29 mouse cellular contexts compared by ENCODE assay signal in genomic region chr11:8944114-8944513, GRCm38 (mm10). TPM values are rescaled to one million over a fixed set of nuclear protein-coding genes. Genes with fewer than 3 reads are reported as not detected.
DNase-seq lines count a peak whose midpoint lies in the region; ATAC-seq and TF ChIP-seq lines count a peak whose summit lies in the region.
"Had no signal": no experiment of that assay in that cellular context is flagged by ENCODE, and none has a peak within 500 bp of the region (broad histone marks: within the 10 kb centered on the region; RNA-seq: fewer than 3 reads in every experiment).

No protein-coding gene starts in this region.

- TF ChIP-seq CTCF in forebrain, postnatal 0 days (IDR thresholded peaks at IDR 0.05; ENCODE audit: low read depth), result no peak

- H3K9me3 ChIP-seq in heart, embryonic 12.5 days (replicated peaks), result no peaks in the 10 kb centered on the region
- no peaks in the 10 kb centered on the region for H3K9me3 ChIP-seq in liver, embryonic 13.5 days (replicated peaks)
- no peaks in the 10 kb centered on the region for H3K9me3 ChIP-seq in liver, embryonic 16.5 days (replicated peaks; ENCODE audit: control insufficient read depth, low read length)
- H3K9me3 ChIP-seq in forebrain, postnatal 0 days (ENCODE audit: low read length), result no peaks in the 10 kb centered on the region
- H3K9me3 ChIP-seq: G1E; heart, embryonic 13.5 days; hindbrain, embryonic 12.5 days; hindbrain, embryonic 15.5 days had no signal

- DNase-seq in heart, postnatal 25 days (ENCODE audit: low spot score), result no peak
- DNase-seq in c-Kit-positive CD71-positive TER-119-positive erythroid progenitor cells, embryonic 14.5 days (ENCODE audit: low spot score), result peak; percentile 17
- DNase-seq in liver, embryonic 13.5 days, result no peak
- no peak for DNase-seq in urinary bladder, postnatal 25 days (ENCODE audit: low spot score)
- DNase-seq in forebrain, postnatal 0 days, result no peak
- DNase-seq: adrenal gland, postnatal 10 days; adrenal gland, postnatal 36 days; B cell, adult 2 months; cerebellum, adult 11 months; cerebellum, adult 2 months; cerebellum, postnatal 10 days; cerebellum, postnatal 36 days; embryo, embryonic 11 days; gastrocnemius, postnatal 25 days; heart, adult 2 months; heart, postnatal 14 days had no signal

- H3K27ac ChIP-seq in heart, embryonic 12.5 days (ENCODE audit: poor library complexity, severe bottlenecking), result no peak overlapping the region
- H3K27ac ChIP-seq in liver, embryonic 13.5 days, result no peak overlapping the region
- no peak overlapping the region for H3K27ac ChIP-seq in liver, embryonic 16.5 days (ENCODE audit: low read length)
- no peak overlapping the region for H3K27ac ChIP-seq in forebrain, postnatal 0 days (ENCODE audit: low read depth, low read length)
- H3K27ac ChIP-seq: heart, adult 2 months; heart, embryonic 13.5 days; hindbrain, embryonic 12.5 days; hindbrain, embryonic 15.5 days had no signal

- no peak overlapping the region for H3K4me2 ChIP-seq in heart, embryonic 12.5 days
- no peak overlapping the region for H3K4me2 ChIP-seq in liver, embryonic 13.5 days
- H3K4me2 ChIP-seq in liver, embryonic 16.5 days (ENCODE audit: low read depth, low read length), result no peak overlapping the region
- no peak overlapping the region for H3K4me2 ChIP-seq in forebrain, postnatal 0 days (ENCODE audit: low read depth)
- H3K4me2 ChIP-seq: heart, embryonic 13.5 days; hindbrain, embryonic 12.5 days; hindbrain, embryonic 15.5 days had no signal

- H3K36me3 ChIP-seq in heart, embryonic 12.5 days, result no peaks in the 10 kb centered on the region
- H3K36me3 ChIP-seq in liver, embryonic 13.5 days, result no peaks in the 10 kb centered on the region
- no peaks in the 10 kb centered on the region for H3K36me3 ChIP-seq in liver, embryonic 16.5 days (ENCODE audit: control insufficient read depth, insufficient read depth)
- no peaks in the 10 kb centered on the region for H3K36me3 ChIP-seq in forebrain, postnatal 0 days (ENCODE audit: insufficient read depth)
- H3K36me3 ChIP-seq: G1E; heart, embryonic 13.5 days; hindbrain, embryonic 12.5 days; hindbrain, embryonic 15.5 days had no signal

- WGBS in heart, embryonic 12.5 days, result 47% methylated on average over 4 of the region's 4 CpGs
- 36% methylated on average over 4 of the region's 4 CpGs for WGBS in liver, embryonic 13.5 days (ENCODE audit: insufficient replicate concordance)
- 32% methylated on average over 4 of the region's 4 CpGs for WGBS in liver, embryonic 16.5 days (ENCODE audit: insufficient replicate concordance)
- whole genome bisulfite sequencing in forebrain, postnatal 0 days, result 89% methylated on average over 4 of the region's 4 CpGs

- intact Hi-C loops in heart, postnatal 25 days (cut with DNase I), result no loop called here

- H3K27me3 ChIP-seq in heart, embryonic 12.5 days (replicated peaks), result no peaks in the 10 kb centered on the region
- no peaks in the 10 kb centered on the region for H3K27me3 ChIP-seq in liver, embryonic 13.5 days
- no peaks in the 10 kb centered on the region for H3K27me3 ChIP-seq in liver, embryonic 16.5 days (ENCODE audit: control insufficient read depth, insufficient read depth, low read depth, low read length)
- no peaks in the 10 kb centered on the region for H3K27me3 ChIP-seq in forebrain, postnatal 0 days (ENCODE audit: insufficient read depth, low read length)
- H3K27me3 ChIP-seq: heart, embryonic 13.5 days; hindbrain, embryonic 12.5 days; hindbrain, embryonic 15.5 days; Patski had no signal

- H3K4me1 ChIP-seq in heart, embryonic 12.5 days (replicated peaks), result peaks cover 13% of the 10 kb centered on the region; the same call in 1 of the 2 replicates
- peaks cover 12% of the 10 kb centered on the region; the same call in 1 of the 2 replicates for H3K4me1 ChIP-seq in liver, embryonic 13.5 days (replicated peaks)
- H3K4me1 ChIP-seq in liver, embryonic 16.5 days (ENCODE audit: control insufficient read depth, low read depth, low read length), result no peaks in the 10 kb centered on the region
- H3K4me1 ChIP-seq in forebrain, postnatal 0 days (ENCODE audit: insufficient read depth), result no peaks in the 10 kb centered on the region
- H3K4me1 ChIP-seq: hindbrain, embryonic 15.5 days had no signal

- H3K4me3 ChIP-seq in heart, embryonic 12.5 days, result no peak overlapping the region
- H3K4me3 ChIP-seq in liver, embryonic 13.5 days (replicated peaks), result no peak overlapping the region
- no peak overlapping the region for H3K4me3 ChIP-seq in liver, embryonic 16.5 days (ENCODE audit: low read depth, low read length)
- H3K4me3 ChIP-seq in forebrain, postnatal 0 days (ENCODE audit: low read depth, low read length), result no peak overlapping the region
- H3K4me3 ChIP-seq: heart, adult 2 months; heart, embryonic 13.5 days; hindbrain, embryonic 12.5 days; hindbrain, embryonic 15.5 days had no signal

- no peak overlapping the region for H3K9ac ChIP-seq in heart, embryonic 12.5 days
- H3K9ac ChIP-seq in liver, embryonic 13.5 days, result no peak overlapping the region
- no peak overlapping the region for H3K9ac ChIP-seq in liver, embryonic 16.5 days (ENCODE audit: low read depth, low read length)
- no peak overlapping the region for H3K9ac ChIP-seq in forebrain, postnatal 0 days
- H3K9ac ChIP-seq: heart, embryonic 13.5 days; hindbrain, embryonic 12.5 days; hindbrain, embryonic 15.5 days had no signal

- ATAC-seq in heart, embryonic 12.5 days (ENCODE audit: insufficient number of reproducible peaks, low FRiP score), result peak; percentile 55; the same call in 1 of the 2 replicates
- ATAC-seq in liver, embryonic 13.5 days (ENCODE audit: low read depth), result peak; percentile 84
- peak; percentile 79 for ATAC-seq in liver, embryonic 16.5 days (ENCODE audit: low read depth)
- no peak for ATAC-seq in forebrain, postnatal 0 days
- ATAC-seq: forebrain, embryonic 14.5 days; Patski had no signal

RNA-seq across cellular contexts. Expression of gene Pkd1l1, which starts 29.0 kb away (rescaled TPM):
- 0.04 and 0.05 TPM in 2 replicates for polyA plus RNA-seq in heart, embryonic 12.5 days (2016; fragmentation: Nextera tagmentation; extraction: Ambion mirVana)
- total RNA-seq in heart, postnatal 25 days (2021), result not detected
- 0.03 and 0.10 TPM in 2 replicates for polyA plus RNA-seq in liver, embryonic 13.5 days (2015; fragmentation: Nextera tagmentation; extraction: Ambion mirVana)
- polyA plus RNA-seq in liver, embryonic 16.5 days (2015; fragmentation: Nextera tagmentation; extraction: Ambion mirVana), result 0.07 and 0.09 TPM in 2 replicates
- 0.23 and 0.33 TPM in 2 replicates for total RNA-seq in forebrain, postnatal 0 days (2014; rRNA removed)
- 0.08 and 0.19 TPM in 2 replicates for polyA plus RNA-seq in forebrain, postnatal 0 days (2015; fragmentation: Nextera tagmentation; extraction: Ambion mirVana)
- total RNA-seq: adrenal gland, postnatal 36 days; CH12.LX; gastrocnemius, adult 8-10 months; gastrocnemius, postnatal 25 days; hematopoietic stem cell, adult 5-6 weeks had no signal
- polyA plus RNA-seq: embryonic facial prominence, embryonic 11.5 days; forebrain, embryonic 11.5 days; G1E had no signal
